Mouse (Mus musculus): Measurements from ENCODE around the gene Nrap.
"Not testable (repeated sequence)": the region's sequence is repeated elsewhere in the genome, so short reads cannot be mapped to it uniquely, and the experiment has no call there.

Gene Nrap

GRCm38 (mm10) chr19:56364563-56364962, 25.3 kb downstream of the Nrap start:
- no peak for DNase-seq (ENCODE audit: low read depth)

DNA sequence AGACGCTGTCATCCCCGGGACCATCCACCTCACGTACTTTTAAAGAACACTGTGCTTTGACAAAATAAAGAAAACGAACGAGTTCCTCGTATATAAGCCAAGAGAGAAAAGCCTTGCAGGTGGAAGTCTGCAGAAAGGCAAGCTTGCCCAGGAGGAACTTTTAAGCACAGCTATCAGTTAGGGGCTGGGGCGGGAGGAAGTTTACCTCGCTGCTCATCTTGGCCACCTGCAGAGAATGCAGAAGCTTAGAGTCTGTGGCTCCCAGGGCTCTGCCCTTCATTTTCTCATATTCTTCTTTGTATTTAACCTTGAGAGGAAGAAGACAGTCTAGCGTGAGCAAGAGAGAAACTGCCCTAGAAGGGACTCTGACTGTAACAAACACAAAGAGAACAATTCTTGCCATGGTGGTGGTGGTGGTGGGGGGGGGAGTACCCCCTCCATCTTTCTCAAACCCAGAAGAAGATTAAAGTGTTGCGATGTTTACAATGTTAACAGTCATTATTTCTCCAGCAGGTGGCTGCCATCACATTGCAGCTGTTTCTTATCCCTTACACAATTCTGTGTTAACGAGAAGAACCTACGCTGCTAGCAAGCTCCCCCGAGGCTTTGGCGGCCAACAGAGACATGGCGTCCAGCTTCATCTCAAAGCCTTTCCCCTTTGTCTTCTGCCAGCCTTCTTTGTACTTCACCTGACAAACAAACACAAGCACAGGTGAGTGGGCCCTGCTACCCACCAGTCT, 25.9 kb downstream of the Nrap start:
- no peak for DNase-seq (ENCODE audit: low read depth)

DNA sequence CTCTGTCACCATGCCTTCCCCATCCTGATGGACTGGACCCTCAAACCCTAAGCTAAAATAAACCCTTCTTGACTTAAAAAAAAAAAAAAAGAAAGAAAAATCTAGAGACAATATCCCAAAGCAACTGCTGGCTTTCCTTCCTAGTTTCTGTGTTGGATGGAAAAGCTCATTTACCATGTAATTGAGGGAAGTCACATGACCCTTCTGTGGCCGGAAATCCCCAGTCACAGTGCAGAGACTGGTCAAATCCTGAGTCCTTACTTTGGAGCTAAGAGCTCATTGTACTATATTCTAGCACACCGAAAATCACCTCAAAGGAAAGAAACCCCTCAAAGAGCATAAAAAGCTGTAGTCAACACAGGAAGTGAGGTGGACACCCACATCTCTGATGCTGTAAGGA, 30.9 kb downstream of the Nrap start:
- DNase-seq (ENCODE audit: low read depth) = no peak

DNA sequence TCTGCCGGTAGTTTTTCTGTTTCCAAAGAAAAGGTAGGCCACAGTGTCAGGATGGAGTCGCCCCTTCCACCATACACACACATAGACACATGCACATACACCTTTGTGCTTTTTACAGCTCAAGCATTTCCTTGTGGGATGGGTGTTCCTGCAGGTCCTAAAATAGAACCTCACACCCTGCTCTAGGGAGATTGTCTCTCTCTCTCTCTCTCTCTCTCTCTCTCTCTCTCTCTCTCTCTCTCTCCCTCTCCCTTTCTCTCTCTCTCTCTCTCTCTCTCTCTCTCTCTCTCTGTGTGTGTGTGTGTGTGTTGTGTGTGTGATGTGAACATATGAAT, 32.5 kb downstream of the Nrap start:
- not testable (repeated sequence) for DNase-seq (ENCODE audit: low read depth)

GRCm38 (mm10) chr19:56356480-56357373, 33.1 kb downstream of the Nrap start:
- DNase-seq (ENCODE audit: low read depth) = peak; percentile 62

DNA sequence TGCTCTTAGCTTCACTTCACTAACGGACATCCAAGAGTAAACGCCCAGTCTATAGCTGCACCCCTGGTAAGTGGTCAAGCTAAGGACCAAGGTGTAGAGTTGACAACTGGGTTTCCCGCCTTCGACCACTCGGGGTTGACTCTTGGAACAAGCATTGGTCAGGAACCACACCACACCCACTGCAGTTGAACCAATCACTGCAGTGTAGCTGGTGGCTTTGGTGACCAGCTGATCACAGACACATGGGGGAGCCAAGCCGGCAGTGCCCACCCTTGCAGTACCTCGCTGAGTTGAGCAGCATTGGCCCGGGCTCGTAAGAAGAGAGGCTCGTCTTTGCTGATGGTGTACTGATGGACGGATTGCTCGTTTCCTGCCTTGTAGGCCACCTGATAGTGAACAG, 34.6 kb downstream of the Nrap start:
- DNase-seq (ENCODE audit: low read depth) = no peak

GRCm38 (mm10) chr19:56353689-56354088, 36.1 kb downstream of the Nrap start:
- no peak for DNase-seq (ENCODE audit: low read depth)

- DNase-seq (ENCODE audit: low read depth) = peak; percentile 12
Measured at GRCm38 (mm10) chr19:56349295-56349694, 40.5 kb downstream of the Nrap start.

GRCm38 (mm10) chr19:56346750-56347149, 43.1 kb downstream of the Nrap start:
- DNase-seq (ENCODE audit: low read depth) = no peak

GRCm38 (mm10) chr19:56346016-56346415, 43.8 kb downstream of the Nrap start:
- peak; percentile 13 for DNase-seq (ENCODE audit: low read depth)

DNA sequence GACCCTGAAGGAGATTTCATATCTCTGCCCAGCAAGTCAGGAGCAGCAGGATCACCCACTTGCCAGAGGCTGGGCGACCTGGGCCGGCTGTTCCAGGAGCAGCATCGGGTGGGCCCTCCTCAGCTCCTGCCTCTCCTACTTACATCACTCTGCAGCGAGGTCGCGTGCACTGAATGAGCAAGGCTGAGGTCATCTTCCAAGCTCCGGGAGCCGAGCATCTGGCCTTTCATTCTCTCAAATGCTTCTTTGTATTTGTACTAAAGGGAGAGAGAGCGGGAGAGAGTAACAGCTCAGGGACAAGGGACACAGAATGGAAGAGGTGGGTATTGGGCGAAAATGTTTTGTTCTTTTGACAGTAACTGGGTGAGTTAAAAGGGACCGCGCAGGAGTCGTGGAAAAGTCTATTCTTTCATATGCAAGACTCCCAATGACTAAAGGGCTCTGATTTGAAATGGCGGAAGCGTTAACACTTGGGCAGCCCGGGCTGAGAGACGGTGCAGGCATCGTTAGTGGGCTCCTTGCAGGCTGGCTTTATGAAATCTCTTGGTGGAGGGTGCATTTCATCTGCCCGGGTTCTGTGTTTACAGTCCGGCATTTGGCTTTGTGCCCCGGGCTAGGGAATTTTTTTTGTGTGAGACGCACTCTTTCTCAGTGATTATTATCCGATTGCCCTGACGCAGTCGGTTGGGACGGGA, 45.8 kb downstream of the Nrap start:
- no peak for DNase-seq (ENCODE audit: low read depth)

DNA sequence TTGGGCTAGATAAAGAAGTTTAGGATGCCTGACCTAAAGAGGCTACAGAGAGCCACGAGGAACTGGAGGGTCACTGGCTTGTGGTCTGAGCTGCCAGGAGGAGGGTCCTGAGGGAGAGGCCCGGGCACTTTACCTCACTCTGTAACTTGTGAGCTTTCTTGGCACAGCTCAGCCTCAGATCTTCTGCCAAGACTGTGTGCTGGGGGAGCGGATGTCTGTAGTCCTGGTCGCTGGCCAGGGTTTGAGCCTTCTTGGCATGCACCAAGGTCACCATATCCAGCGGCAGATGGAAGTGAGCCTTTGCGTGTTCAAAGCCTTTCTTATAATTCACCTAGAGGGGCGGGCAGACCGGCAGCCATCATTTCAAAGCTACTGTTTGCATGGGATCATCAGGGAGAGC, 47.8 kb downstream of the Nrap start:
- DNase-seq (ENCODE audit: low read depth) = no peak

DNA sequence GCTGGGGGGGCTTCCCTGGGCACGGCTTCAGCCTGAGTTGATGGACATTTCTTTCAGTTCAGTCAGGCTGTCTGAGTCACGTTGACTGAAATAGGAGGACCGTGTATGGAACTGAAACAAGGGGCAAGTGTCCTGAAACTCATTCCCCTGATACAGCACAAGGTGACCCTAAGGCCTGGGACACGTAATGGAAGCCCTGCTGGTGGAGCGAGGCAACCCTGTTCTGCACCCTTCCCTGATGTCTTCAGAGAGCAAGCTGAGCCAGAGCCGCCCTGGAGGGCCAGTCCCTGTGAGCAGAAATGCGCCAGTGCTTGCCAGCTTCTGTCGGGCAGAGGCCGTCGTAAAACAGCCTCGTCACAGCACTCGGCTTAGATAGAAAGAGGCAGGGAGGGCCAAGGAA, 53.0 kb downstream of the Nrap start:
- no peak for DNase-seq (ENCODE audit: low read depth)

DNA sequence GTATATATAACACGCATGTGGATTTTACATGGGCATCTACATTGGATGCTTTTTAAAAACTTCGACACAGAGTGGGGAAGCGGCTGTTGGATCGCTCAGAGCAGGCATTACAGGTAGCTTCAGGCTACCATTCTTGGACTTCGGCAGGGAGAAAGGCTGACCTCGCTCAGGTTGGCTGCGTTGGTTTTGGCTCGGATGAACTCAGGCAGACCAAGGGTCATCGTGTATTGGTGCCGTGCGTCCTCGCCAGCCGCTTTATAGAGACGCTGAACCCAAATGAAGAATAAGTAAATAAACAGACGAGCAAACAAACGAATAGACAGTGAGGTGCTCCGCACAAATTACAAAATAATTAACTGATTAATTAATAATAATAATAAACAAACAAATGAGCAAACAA, 53.5 kb downstream of the Nrap start:
- no peak for DNase-seq (ENCODE audit: low read depth)

GRCm38 (mm10) chr19:56326243-56326855, 63.5 kb downstream of the Nrap start:
- DNase-seq (ENCODE audit: low read depth) = no peak

DNA sequence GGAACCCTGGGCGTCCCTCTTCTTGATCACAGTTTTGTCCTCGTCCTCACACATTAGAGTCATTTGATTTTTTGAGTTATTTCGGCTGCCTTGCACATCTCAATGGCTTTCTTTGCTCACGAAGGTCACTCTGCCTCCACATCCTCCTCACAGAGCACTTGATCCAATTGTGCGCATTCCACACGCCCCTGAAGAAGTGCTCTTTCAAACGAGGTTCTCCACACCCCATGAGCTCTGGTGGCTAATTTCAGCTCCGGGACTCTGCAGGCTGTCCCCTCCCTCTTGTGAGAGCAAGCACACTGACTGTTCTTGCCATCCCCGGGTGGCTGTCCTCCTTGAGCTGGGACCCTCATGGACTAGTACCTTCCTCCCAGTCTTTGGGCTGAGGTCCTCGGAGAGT, 64.2 kb downstream of the Nrap start:
- no peak for DNase-seq (ENCODE audit: low read depth)

- DNase-seq (ENCODE audit: low read depth) = no peak
Measured at GRCm38 (mm10) chr19:56321303-56321920, 68.4 kb downstream of the Nrap start.

DNA sequence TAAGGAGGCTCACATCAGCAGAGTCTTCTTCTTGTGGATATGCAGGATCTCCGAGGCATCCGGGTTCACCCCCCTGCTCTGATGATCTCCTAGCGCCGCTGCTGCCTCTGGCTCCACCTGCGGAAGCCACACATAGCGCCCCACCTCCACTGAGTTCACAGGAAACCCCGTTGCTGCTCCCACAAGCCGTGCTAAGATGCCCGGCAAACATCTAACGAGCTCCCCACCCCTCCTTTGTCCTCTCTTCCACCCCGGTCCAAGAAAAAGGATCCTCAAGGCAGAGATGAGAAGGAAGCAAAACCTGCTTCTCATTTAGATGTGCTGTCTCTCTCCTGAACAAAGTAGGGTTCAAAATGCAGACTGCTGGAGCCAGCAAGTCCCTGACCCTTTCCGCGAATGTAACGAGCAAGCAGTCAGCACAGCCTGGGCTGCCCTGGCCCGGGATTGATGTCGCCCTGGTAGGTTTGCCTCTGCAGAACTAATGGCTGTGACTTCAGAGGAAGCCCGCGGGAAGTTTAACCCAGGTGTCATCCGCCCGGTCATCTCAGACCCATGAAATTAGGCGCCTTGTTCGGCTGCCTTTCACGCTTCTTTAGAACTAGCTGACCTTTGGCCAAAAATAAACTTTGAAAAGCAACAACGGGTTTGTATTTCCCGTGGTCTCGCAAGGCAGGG, 69.5 kb downstream of the Nrap start:
- peak; percentile 69 for DNase-seq (ENCODE audit: low read depth)

DNA sequence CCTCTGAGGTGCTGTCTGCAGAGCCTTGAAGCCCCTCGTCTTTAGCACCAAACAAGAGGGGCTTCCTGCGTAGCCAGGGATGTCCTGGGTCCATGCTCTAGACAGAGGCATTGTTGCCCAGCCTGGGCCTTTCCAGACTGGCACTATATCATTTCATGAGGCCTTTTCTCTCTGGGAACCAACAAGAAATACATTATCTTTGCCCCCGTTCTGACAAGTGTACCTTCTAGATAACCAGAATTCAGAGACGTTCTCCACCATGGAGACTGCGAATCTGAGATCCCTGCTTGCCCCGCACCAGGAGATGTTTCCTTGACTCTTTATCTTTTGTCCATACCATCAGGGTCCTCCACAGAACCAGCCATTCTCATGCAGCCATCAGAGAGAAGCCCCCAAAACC, 70.2 kb downstream of the Nrap start:
- DNase-seq (ENCODE audit: low read depth) = no peak

DNA sequence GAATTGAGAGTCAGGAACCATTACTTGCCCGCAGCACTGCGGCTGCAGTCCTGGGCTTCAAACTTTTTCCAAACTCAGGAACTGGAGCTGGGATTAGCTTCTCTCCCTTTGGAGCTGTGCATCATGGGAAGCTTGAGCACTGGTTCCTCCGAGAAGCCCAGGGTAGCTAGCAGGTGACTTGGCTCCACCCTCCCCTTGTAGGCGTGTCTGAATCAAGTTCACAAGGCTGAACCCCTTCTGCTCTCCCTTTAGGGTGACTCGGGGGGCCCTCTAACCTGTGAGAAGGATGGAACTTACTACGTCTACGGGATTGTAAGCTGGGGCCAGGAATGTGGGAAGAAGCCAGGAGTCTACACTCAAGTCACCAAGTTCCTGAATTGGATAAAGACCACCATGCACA, 70.6 kb downstream of the Nrap start:
- no peak for DNase-seq (ENCODE audit: low read depth)

DNA sequence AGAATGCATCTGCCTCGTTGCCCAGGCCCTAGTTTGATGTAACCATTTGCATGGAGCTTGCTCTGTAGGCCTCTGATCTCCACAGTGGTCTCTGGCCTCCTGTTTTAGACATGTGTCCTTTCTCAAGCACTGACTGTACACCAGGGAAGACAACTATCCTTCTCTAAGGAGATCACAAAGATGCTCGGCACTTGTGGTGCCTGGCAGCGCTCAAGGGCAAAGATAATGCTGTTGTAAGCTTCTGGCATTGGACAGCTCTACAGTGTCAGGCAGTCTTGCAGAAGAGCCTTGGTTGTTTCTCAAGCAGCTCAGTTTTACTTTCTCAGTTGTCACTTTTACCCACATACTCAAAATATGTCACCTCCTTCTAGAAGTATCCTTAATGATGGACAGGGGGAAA, 73.3 kb downstream of the Nrap start:
- DNase-seq (ENCODE audit: low read depth) = no peak

All from naive thymus-derived CD4-positive, alpha-beta T cell, adult 2 months (primary cell).